ENCODE assay signal across 13 mouse cellular contexts in the genomic region with DNA sequence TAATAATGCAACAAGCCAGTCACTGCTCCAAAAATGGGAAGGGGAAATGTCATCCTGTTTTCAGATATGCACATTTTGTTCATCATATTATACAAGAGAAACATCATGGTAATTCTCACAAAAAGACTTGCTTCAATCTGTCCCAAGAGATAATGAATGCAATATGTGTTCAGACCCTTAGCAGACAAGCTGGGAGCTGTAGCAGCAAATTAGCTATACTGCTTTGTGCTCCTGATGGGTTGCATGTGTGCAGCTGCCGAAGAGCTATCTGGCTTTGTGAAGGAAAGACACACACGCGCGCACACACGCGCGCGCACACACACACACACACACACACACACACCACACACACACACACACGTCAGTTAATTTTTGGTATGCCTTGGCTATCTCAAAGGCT.
A peak's percentile ranks its signal among the peaks of the same experiment; 100 is the strongest.
DNase-seq lines count a peak whose midpoint lies in the region; ATAC-seq lines count a peak whose summit lies in the region.
"Had no signal": no experiment of that assay in that cellular context is flagged by ENCODE, and none has a peak within 500 bp of the region (broad histone marks: within the 10 kb centered on the region; RNA-seq: fewer than 3 reads in every experiment).

No protein-coding gene starts in this region.

- ATAC-seq in embryonic facial prominence, embryonic 14.5 days (ENCODE audit: low read depth), result no peak

- WGBS in embryonic facial prominence, embryonic 14.5 days, result 50% methylated on average over 9 of the region's 9 CpGs

- H3K4me1 ChIP-seq in embryonic facial prominence, embryonic 14.5 days (ENCODE audit: control insufficient read depth, insufficient read depth, low read length), result no peaks in the 10 kb centered on the region
- H3K4me1 ChIP-seq: heart, embryonic 12.5 days had no signal

- H3K9me3 ChIP-seq in embryonic facial prominence, embryonic 14.5 days (ENCODE audit: control insufficient read depth, low read length), result no peaks in the 10 kb centered on the region
- H3K9me3 ChIP-seq: heart, embryonic 12.5 days had no signal

- DNase-seq in layer of hippocampus, adult 8-10 months (ENCODE audit: low spot score in 2 of 2), result peak; percentile 5 to 8
- no peak for DNase-seq in layer of hippocampus, postnatal 25 days (ENCODE audit: extremely low spot score in 1 of 2, low spot score in 1 of 2)
- peak; percentile 70 for DNase-seq in embryonic facial prominence, embryonic 14.5 days (ENCODE audit: low spot score)
- DNase-seq in layer of hippocampus, adult 9-10 months (ENCODE audit: low spot score), result peak; percentile 8
- DNase-seq in neural tube, embryonic 10.5 days (ENCODE audit: extremely low spot score, low spot score), result peak; percentile 14
- no peak for DNase-seq in left cerebral cortex, adult 8-10 months (ENCODE audit: low spot score in 2 of 2)
- no peak for DNase-seq in Muller cell, postnatal 12 days (ENCODE audit: inconsistent ontology term)
- DNase-seq in gastrocnemius, adult 8-10 months (ENCODE audit: low spot score in 2 of 2), result no peak
- DNase-seq: cerebellum, postnatal 10 days; gastrocnemius, postnatal 10 days had no signal

- no peak overlapping the region for H3K4me3 ChIP-seq in embryonic facial prominence, embryonic 14.5 days (ENCODE audit: low read depth, low read length)
- H3K4me3 ChIP-seq: heart, embryonic 12.5 days had no signal

- no peak overlapping the region for H3K4me2 ChIP-seq in embryonic facial prominence, embryonic 14.5 days (ENCODE audit: low read depth, low read length)
- H3K4me2 ChIP-seq: heart, embryonic 12.5 days had no signal

- H3K27ac ChIP-seq in embryonic facial prominence, embryonic 14.5 days (replicated peaks; ENCODE audit: low read depth, low read length), result no peak overlapping the region
- H3K27ac ChIP-seq: kidney, postnatal 0 days; liver, embryonic 14.5 days had no signal

- H3K27me3 ChIP-seq in embryonic facial prominence, embryonic 14.5 days (replicated peaks; ENCODE audit: control insufficient read depth, insufficient read depth, low read length), result no peaks in the 10 kb centered on the region
- H3K27me3 ChIP-seq: heart, embryonic 12.5 days had no signal

- no peaks in the 10 kb centered on the region for H3K36me3 ChIP-seq in embryonic facial prominence, embryonic 14.5 days (ENCODE audit: control insufficient read depth, insufficient read depth, low read length)
- H3K36me3 ChIP-seq: heart, embryonic 12.5 days had no signal

- no peak overlapping the region for H3K9ac ChIP-seq in embryonic facial prominence, embryonic 14.5 days (ENCODE audit: low read depth, low read length)
- H3K9ac ChIP-seq: heart, embryonic 12.5 days; liver, embryonic 14.5 days had no signal

Comparison
In these comparisons a context has a peak if more than half of its experiments do, and no peak if none do; other contexts are left out.
1. DNase-seq: peak in layer of hippocampus, adult 8-10 months (2 of 2), embryonic facial prominence, embryonic 14.5 days (single experiment), layer of hippocampus, adult 9-10 months (single experiment) and neural tube, embryonic 10.5 days (single experiment); none in layer of hippocampus, postnatal 25 days (0 of 2), left cerebral cortex, adult 8-10 months (0 of 2), Muller cell, postnatal 12 days (single experiment) and gastrocnemius, adult 8-10 months (0 of 2).